Mouse (Mus musculus): ENCODE measurements around the gene Rasgef1b. TPM values are rescaled to one million over a fixed set of nuclear protein-coding genes. Genes with fewer than 3 reads are reported as not detected.

The Rasgef1b gene
- total and polyA plus RNA-seq, 3 experiments = 0.17 to 0.26 (median 0.21) TPM

DNA sequence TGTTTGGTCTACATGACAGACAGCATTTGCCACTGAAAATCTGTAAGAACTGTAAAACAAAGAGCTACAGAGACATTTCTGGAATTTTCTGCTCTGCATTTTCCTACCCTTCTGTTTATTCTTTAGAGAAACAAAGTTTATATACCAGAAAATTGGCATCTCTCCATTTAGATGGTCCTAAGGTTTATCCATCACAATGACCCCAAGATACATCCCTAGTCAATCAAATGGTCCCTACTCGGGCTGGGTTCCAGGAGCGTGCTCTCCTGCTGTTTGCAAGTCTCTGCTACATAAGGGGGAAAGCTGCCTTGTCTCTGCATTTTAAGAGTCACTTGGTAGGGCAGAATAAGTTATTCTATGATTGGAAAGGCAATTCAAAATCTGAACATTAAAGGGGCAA, 44.8 kb downstream of the Rasgef1b start:
- Histone ChIP-seq H3K4me3 (replicated peaks in 1 of 3; ENCODE audit: low read depth in 2 of 3, low read length in 2 of 3, poor library complexity in 1 of 3) (no peak overlapping the region), H3K9me3 (replicated peaks; ENCODE audit: low read length) (no peaks in the 10 kb centered on the region), H3K9ac (ENCODE audit: insufficient read depth, low read depth) (no peak overlapping the region), H3K4me1 (ENCODE audit: control insufficient read depth in 1 of 2, insufficient read depth in 2 of 2) (no peaks in the 10 kb centered on the region), H3K27ac (ENCODE audit: insufficient read depth, low read depth) (no peak overlapping the region), H3K36me3 (replicated peaks in 1 of 2; ENCODE audit: control insufficient read depth in 1 of 2, insufficient read depth in 1 of 2, low read length in 1 of 2) (no peaks in the 10 kb centered on the region), H3K27me3 (replicated peaks) (no peaks in the 10 kb centered on the region), H3K4me2 (ENCODE audit: insufficient read depth, low read depth, poor library complexity, severe bottlenecking) (no peak overlapping the region), H3K79me2 (replicated peaks; ENCODE audit: control insufficient read depth, extremely low read depth, insufficient read depth, poor library complexity, severe bottlenecking) (no peaks in the 10 kb centered on the region)
- dilution Hi-C loops (cut with MboI; ENCODE audit: extremely low pct_ligation_motif_present, extremely low pct_unique_long_range_greater_than_20kb, low sequenced_read_pairs) = no loop called here
- no peak for DNase-seq (ENCODE audit: extremely low read depth)
- in situ Hi-C loops (cut with MboI; ENCODE audit: low pct_ligation_motif_present, low pct_unique_long_range_greater_than_20kb, low sequenced_read_pairs) = no loop called here
- TF ChIP-seq UBTF (IDR thresholded peaks at IDR 0.05; ENCODE audit: low read depth, low read length) (no peak), USF2 (conservative IDR thresholded peaks at IDR 0.05; ENCODE audit: low read depth, low read length) (no peak), MXI1 (IDR thresholded peaks at IDR 0.05; ENCODE audit: low read depth, low read length) (no peak), TBP (conservative IDR thresholded peaks at IDR 0.05; ENCODE audit: low read depth, low read length) (no peak), RCOR1 (conservative IDR thresholded peaks at IDR 0.05; ENCODE audit: low read depth, low read length) (no peak), SIN3A (IDR thresholded peaks at IDR 0.05; ENCODE audit: low read length) (no peak), POLR2AphosphoS2 (IDR thresholded peaks at IDR 0.05; ENCODE audit: low read depth, low read length) (no peak), E2F4 (IDR thresholded peaks at IDR 0.05; ENCODE audit: insufficient replicate concordance, low read depth, low read length) (no peak), NRF1 (IDR thresholded peaks at IDR 0.05; ENCODE audit: low read depth, low read length) (no peak), BHLHE40 (IDR thresholded peaks at IDR 0.05; ENCODE audit: low read depth, low read length) (no peak), MEF2A (IDR thresholded peaks at IDR 0.05; ENCODE audit: borderline replicate concordance, low read depth, low read length) (no peak), NELFE (IDR thresholded peaks at IDR 0.05; ENCODE audit: low read depth, low read length) (no peak), CHD2 (IDR thresholded peaks at IDR 0.05; ENCODE audit: low read length) (no peak), GABPA (IDR thresholded peaks at IDR 0.05; ENCODE audit: insufficient replicate concordance, low read depth, low read length) (no peak), ZMIZ1 (IDR thresholded peaks at IDR 0.05; ENCODE audit: low read depth, low read length) (no peak), CHD1 (IDR thresholded peaks at IDR 0.05; ENCODE audit: low read depth, low read length) (no peak), POLR2A (IDR thresholded peaks at IDR 0.05; ENCODE audit: low read depth, low read length) (no peak)

GRCm38 (mm10) chr5:99669971-99670571, 58.8 kb downstream of the Rasgef1b start:
- TF ChIP-seq POLR2A (IDR thresholded peaks at IDR 0.05; ENCODE audit: low read depth, low read length) = no peak
- TF ChIP-seq MAZ (IDR thresholded peaks at IDR 0.05; ENCODE audit: low read depth, low read length) = no peak
- no peak for TF ChIP-seq EP300 (IDR thresholded peaks at IDR 0.05; ENCODE audit: low read length)
- no peak for TF ChIP-seq CHD1 (IDR thresholded peaks at IDR 0.05; ENCODE audit: low read depth, low read length)
- TF ChIP-seq ZMIZ1 (IDR thresholded peaks at IDR 0.05; ENCODE audit: low read depth, low read length) = no peak
- no peak for TF ChIP-seq PAX5 (IDR thresholded peaks at IDR 0.05; ENCODE audit: low read length)
- TF ChIP-seq UBTF (IDR thresholded peaks at IDR 0.05; ENCODE audit: low read depth, low read length) = no peak
- no peak for TF ChIP-seq SIN3A (IDR thresholded peaks at IDR 0.05; ENCODE audit: low read length)
- peaks cover 5% of the 10 kb centered on the region for H3K9me3 ChIP-seq (replicated peaks; ENCODE audit: low read length)
- no peaks in the 10 kb centered on the region for H3K36me3 ChIP-seq (replicated peaks in 1 of 2; ENCODE audit: control insufficient read depth in 1 of 2, insufficient read depth in 1 of 2, low read length in 1 of 2)
- dilution Hi-C loops (cut with MboI; ENCODE audit: extremely low pct_ligation_motif_present, extremely low pct_unique_long_range_greater_than_20kb, low sequenced_read_pairs) (no loop called here), in situ Hi-C loops (cut with MboI; ENCODE audit: low pct_ligation_motif_present, low pct_unique_long_range_greater_than_20kb, low sequenced_read_pairs) (no loop called here)
- DNase-seq (ENCODE audit: extremely low read depth) = no peak
- no peak overlapping the region for H3K27ac ChIP-seq (ENCODE audit: insufficient read depth, low read depth)
- no peak overlapping the region for H3K9ac ChIP-seq (ENCODE audit: insufficient read depth, low read depth)
- H3K79me2 ChIP-seq (replicated peaks; ENCODE audit: control insufficient read depth, extremely low read depth, insufficient read depth, poor library complexity, severe bottlenecking) = no peaks in the 10 kb centered on the region
- no peak overlapping the region for H3K4me3 ChIP-seq (replicated peaks in 1 of 3; ENCODE audit: low read depth in 2 of 3, low read length in 2 of 3, poor library complexity in 1 of 3)
- no peaks in the 10 kb centered on the region for H3K27me3 ChIP-seq (replicated peaks)
- no peak overlapping the region for H3K4me2 ChIP-seq (ENCODE audit: insufficient read depth, low read depth, poor library complexity, severe bottlenecking)
- no peaks in the 10 kb centered on the region for H3K4me1 ChIP-seq (ENCODE audit: control insufficient read depth in 1 of 2, insufficient read depth in 2 of 2)
